Mouse (Mus musculus): ENCODE measurements around the gene Usp3. TPM values are rescaled to one million over a fixed set of nuclear protein-coding genes. Genes with fewer than 3 reads are reported as not detected.

The Usp3 gene
- total RNA-seq, 2 experiments from 2014 or later = 29.5 to 37.2 TPM

GRCm38 (mm10) chr9:66584176-66584575 is 8.8 kb downstream of the Usp3 start:
- DNase-seq (ENCODE audit: extremely low spot score in 1 of 2, low spot score in 2 of 2) = no peak
- intact Hi-C loops (cut with DNase I) = no loop called here

- intact Hi-C loops (cut with DNase I) = no loop called here
- no peak for DNase-seq (ENCODE audit: extremely low spot score in 1 of 2, low spot score in 2 of 2)
Observed at GRCm38 (mm10) chr9:66583244-66583643, 9.7 kb downstream of the Usp3 start.

- intact Hi-C loops (cut with DNase I) = no loop called here
- DNase-seq (ENCODE audit: extremely low spot score in 1 of 2, low spot score in 2 of 2) = no peak
Observed at GRCm38 (mm10) chr9:66581694-66582093, 11.2 kb downstream of the Usp3 start.

GRCm38 (mm10) chr9:66580722-66581121 is 12.2 kb downstream of the Usp3 start:
- DNase-seq (ENCODE audit: extremely low spot score in 1 of 2, low spot score in 2 of 2) = no peak
- intact Hi-C loops (cut with DNase I) = no loop called here

GRCm38 (mm10) chr9:66575878-66576238 is 17.1 kb downstream of the Usp3 start:
- no peak for DNase-seq (ENCODE audit: extremely low spot score in 1 of 2, low spot score in 2 of 2)
- intact Hi-C loops (cut with DNase I) = no loop called here

GRCm38 (mm10) chr9:66575041-66575877 is 17.7 kb downstream of the Usp3 start:
- intact Hi-C loops (cut with DNase I) = no loop called here
- DNase-seq (ENCODE audit: extremely low spot score in 1 of 2, low spot score in 2 of 2) = no peak

- DNase-seq (ENCODE audit: extremely low spot score in 1 of 2, low spot score in 2 of 2) = no peak
- intact Hi-C loops (cut with DNase I) = no loop called here
Observed at GRCm38 (mm10) chr9:66571986-66572700, 20.8 kb downstream of the Usp3 start.

GRCm38 (mm10) chr9:66562215-66562614 is 30.7 kb downstream of the Usp3 start:
- DNase-seq (ENCODE audit: extremely low spot score in 1 of 2, low spot score in 2 of 2) = no peak
- intact Hi-C loops (cut with DNase I) = no loop called here

- intact Hi-C loops (cut with DNase I) = no loop called here
- DNase-seq (ENCODE audit: extremely low spot score in 1 of 2, low spot score in 2 of 2) = no peak
Observed at GRCm38 (mm10) chr9:66561496-66561895, 31.4 kb downstream of the Usp3 start.

GRCm38 (mm10) chr9:66560728-66561127 is 32.2 kb downstream of the Usp3 start:
- intact Hi-C loops (cut with DNase I) = no loop called here

GRCm38 (mm10) chr9:66560295-66560694 is 32.6 kb downstream of the Usp3 start:
- peak; percentile 14 to 47 for DNase-seq (ENCODE audit: extremely low spot score in 1 of 2, low spot score in 2 of 2)
- intact Hi-C loops (cut with DNase I) = no loop called here

More at GRCm38 (mm10) chr9:66560728-66561127, 32.2 kb downstream of the Usp3 start:
- DNase-seq (ENCODE audit: extremely low spot score in 1 of 2, low spot score in 2 of 2) = no peak

- intact Hi-C loops (cut with DNase I) = no loop called here
- no peak for DNase-seq (ENCODE audit: extremely low spot score in 1 of 2, low spot score in 2 of 2)
Observed at GRCm38 (mm10) chr9:66558971-66559370, 34.0 kb downstream of the Usp3 start.

GRCm38 (mm10) chr9:66542785-66543184 is 50.2 kb downstream of the Usp3 start:
- intact Hi-C loops (cut with DNase I) = no loop called here

GRCm38 (mm10) chr9:66521595-66521994 is 71.3 kb downstream of the Usp3 start:
- no peak for DNase-seq (ENCODE audit: extremely low spot score in 1 of 2, low spot score in 2 of 2)
- intact Hi-C loops (cut with DNase I) = no loop called here

More at GRCm38 (mm10) chr9:66542785-66543184, 50.2 kb downstream of the Usp3 start:
- DNase-seq (ENCODE audit: extremely low spot score in 1 of 2, low spot score in 2 of 2) = no peak

- intact Hi-C loops (cut with DNase I) = no loop called here
- DNase-seq (ENCODE audit: extremely low spot score in 1 of 2, low spot score in 2 of 2) = no peak
Observed at GRCm38 (mm10) chr9:66520299-66520698, 72.6 kb downstream of the Usp3 start.

GRCm38 (mm10) chr9:66518901-66519300 is 74.0 kb downstream of the Usp3 start:
- intact Hi-C loops (cut with DNase I) = loop anchor here (10.0 kb wide), 3 partner anchors 76 to 456 kb away; partner anchors contain the start of genes Lactb and Usp3

GRCm38 (mm10) chr9:66518251-66518650 is 74.7 kb downstream of the Usp3 start:
- intact Hi-C loops (cut with DNase I) = loop anchor here (10.0 kb wide), 3 partner anchors 77 to 457 kb away; partner anchors contain the start of genes Lactb and Usp3

More at GRCm38 (mm10) chr9:66518901-66519300, 74.0 kb downstream of the Usp3 start:
- no peak for DNase-seq (ENCODE audit: extremely low spot score in 1 of 2, low spot score in 2 of 2)

GRCm38 (mm10) chr9:66517746-66518145 is 75.2 kb downstream of the Usp3 start:
- no peak for DNase-seq (ENCODE audit: extremely low spot score in 1 of 2, low spot score in 2 of 2)
- intact Hi-C loops (cut with DNase I) = loop anchor here (10.0 kb wide), 3 partner anchors 77 to 457 kb away; partner anchors contain the start of genes Lactb and Usp3

More at GRCm38 (mm10) chr9:66518251-66518650, 74.7 kb downstream of the Usp3 start:
- no peak for DNase-seq (ENCODE audit: extremely low spot score in 1 of 2, low spot score in 2 of 2)

- intact Hi-C loops (cut with DNase I) = loop anchor here (10.0 kb wide), 3 partner anchors 78 to 458 kb away; partner anchors contain the start of genes Lactb and Usp3
- no peak for DNase-seq (ENCODE audit: extremely low spot score in 1 of 2, low spot score in 2 of 2)
Observed at GRCm38 (mm10) chr9:66516296-66516940, 76.5 kb downstream of the Usp3 start.
